Mouse (Mus musculus) cerebellum, adult 11-12 months (tissue): ENCODE data around the gene Mlh3.

Source experiments
- DNase-seq: peaks from one replicate; pipeline ENCODE4 v3.0.0; 2022

The Mlh3 gene

DNA sequence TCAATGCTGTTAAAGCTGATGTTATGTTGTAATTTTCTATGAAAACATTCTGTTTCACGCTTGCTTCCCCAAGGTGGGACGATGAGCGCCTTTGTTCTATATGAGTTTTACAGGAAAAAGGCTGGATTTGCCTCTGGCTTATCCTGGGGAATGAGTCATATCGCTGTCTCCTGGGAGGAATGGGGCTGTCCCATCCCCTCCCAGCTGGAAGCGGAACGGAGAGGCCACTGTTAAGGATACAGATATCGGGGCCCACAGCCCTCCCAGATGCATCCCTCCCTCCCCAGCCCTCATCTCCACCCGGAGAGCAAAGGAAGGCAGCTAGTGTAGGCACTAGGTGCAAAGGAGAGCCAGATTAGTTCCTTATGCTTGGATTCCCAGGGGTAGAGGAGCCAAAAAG, 84.6 kb downstream of the Mlh3 start:
- DNase-seq, result no peak
